Mouse (Mus musculus): ENCODE results near the gene Akt2. TPM values are rescaled to one million over a fixed set of nuclear protein-coding genes. Genes with fewer than 3 reads are reported as not detected.

Gene Akt2
- polyA plus RNA-seq (2017; shearing (Covaris generic)), result 10 to 100 TPM; 43.6 to 48.5 TPM

DNA sequence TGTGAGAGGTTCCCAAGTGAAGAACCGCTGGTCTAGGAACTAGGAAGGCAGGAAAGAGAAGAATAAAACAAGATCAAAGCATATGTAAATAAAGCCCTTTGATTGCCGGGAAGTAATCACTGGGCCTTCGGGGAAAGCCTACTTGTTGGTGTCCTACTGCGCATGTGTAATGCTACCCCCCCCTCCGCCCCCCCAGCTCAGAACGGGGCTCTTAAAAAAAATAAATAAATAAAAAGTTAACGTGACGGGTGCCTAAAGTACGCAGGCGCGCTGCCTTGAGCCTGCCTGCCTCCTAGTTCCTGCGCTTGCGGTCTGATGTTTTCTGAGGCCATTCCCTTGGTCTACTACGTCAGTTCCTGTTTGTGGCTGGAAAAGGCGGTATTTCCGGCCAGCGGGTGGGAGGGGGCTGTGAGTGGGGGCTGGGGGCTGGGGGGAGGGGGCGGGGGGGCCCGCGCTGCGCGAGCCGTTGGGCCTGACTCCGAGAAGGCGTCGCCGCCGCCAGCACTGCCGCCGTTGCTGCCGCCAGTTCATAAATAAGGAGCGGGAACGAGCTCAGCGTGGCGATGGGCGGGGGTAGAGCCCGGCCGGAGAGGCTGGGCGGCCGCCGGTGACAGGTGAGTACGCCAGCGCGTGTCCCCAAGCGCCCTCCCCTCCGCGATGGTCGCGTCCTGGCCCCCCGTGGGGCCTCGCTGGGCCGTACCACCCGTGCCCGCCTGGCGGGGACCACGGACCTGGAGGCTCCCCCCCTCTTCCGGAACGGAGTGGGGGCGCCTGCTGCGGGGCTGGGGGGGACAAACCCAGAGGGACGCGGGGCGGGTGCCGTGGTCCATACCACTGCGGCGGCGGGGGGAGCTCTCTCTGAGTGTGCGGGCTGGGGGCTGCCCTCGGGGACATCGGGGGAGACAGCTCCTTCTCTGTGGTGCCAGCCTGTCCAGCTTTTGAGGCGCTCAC lies at the start of gene Akt2:
TSS of gene Akt2 (plus strand) at position 287 of the 951 bp plus-strand sequence.
- ATAC-seq, result peak; percentile 85

DNA sequence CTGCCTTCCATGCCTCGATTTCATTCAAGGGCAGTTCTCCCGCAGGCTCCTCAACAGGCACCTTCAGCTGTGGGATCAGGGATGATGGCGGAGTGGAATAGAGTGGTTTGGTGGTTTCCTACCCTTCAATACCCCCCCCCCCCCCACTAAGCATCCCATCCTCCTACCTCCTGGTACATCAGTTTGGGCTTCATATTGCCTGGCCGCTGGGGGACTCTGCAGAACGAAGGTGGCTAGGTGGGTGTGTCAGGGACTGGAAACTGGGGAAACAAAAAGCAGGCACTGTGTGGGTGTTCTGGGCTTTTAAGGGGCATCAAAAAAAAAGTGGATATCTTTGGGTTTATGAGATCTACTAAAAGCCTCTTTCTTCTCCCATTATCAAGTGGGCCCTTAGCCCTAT lies 49.4 kb upstream of the Akt2 start:
- ATAC-seq, result no peak

DNA sequence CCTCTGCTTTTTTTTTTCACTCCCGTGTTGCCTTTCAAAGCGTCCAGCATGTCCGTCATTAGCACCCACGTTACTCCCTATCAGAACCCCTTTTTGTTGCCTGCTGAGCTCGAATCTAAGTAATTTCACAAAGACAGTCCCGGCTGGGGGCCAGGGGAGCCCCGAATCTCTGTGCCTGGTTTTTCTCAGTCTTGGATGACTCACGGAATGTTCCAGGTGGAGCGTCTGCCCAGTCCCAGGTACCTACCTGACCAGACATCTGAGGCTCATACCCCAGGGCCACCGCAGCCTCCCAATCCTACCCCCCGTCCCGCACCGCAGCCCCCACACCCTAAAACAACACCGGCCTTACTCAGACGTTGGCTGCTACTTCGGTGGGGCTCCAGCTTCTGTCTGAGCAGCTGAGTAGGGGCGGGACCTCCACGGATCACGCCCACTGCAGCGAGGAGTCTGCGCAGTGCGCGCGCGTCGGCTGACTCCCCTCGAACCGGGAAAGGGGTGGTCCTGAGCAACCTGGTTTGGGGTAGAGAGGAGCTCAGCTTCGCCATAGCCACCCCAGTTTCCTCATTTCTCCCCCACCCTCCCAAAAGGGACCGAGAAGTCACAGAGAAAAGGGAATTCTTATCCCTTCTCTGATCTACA lies 48.8 kb upstream of the Akt2 start:
- ATAC-seq, result peak; percentile 30

DNA sequence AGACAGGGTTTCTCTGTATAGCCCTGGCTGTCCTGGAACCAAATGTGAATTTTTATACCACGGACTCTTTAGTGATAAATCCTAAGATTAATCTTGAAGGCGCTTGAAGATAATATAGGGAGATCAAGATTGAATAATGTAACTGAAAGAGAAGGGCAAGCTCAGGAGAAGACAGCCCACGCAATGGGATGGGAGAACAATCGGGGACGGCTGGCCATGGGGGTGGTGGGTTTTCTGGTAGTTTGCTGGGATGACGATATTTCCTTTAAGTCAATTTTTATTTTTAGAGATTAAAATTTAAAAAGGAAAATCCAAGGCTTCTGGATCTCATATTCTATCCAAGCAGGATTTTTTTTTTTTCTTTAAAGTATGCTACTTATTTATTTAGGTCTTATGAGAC lies 48.3 kb upstream of the Akt2 start:
- no peak for ATAC-seq

DNA sequence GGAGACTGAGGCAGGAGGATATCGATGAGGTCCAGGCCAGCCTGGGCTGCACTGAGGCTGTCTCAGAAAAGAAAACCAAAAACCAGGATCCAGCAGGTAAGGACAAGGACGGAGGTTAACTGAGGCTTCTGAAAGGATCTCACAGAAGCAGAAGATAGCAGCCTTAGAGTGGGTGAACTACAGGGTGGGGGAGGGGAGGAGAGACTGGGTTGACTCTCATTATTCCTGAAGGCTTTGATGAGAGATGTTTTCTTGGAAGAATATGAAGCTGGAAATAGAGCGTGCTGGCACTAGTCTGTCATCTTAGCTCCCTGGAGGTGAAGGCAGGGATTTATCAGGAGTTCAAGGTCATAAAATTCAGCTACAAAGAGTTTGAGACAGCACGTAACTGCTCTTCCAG lies 47.5 kb upstream of the Akt2 start:
- no peak for ATAC-seq

DNA sequence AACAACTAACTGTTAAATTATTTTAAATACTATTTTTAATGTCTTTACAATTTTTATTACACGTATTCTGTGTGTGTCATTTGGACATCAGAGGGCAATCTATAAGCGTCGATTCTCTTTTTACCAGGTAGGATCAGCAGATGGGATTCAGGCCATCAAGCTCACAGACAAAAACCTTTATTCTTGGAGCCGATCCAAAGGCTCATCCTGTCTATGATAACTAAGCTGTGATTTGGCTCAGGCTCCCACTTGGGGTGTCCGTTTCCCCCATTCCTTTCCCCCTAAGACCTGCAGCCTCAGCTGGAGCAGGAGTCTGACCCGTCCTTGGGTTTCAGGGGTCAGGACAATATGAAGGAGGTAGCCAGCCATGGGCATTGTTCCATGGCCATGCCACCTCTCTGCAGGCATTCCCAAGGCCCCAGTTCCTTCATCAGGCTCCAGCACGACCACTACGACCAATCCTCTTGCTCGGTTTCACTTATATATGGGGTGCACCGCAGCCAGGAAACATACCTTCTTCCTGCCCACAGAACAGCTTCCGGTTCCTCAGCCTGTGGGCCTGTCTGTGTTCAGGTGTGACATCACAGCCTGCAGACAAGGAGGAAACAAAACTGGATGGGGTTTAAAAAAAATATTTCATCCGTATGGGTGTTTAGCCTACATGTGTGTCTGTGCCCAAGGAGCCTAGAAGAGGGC lies 46.5 kb upstream of the Akt2 start:
- ATAC-seq, result peak; percentile 85

DNA sequence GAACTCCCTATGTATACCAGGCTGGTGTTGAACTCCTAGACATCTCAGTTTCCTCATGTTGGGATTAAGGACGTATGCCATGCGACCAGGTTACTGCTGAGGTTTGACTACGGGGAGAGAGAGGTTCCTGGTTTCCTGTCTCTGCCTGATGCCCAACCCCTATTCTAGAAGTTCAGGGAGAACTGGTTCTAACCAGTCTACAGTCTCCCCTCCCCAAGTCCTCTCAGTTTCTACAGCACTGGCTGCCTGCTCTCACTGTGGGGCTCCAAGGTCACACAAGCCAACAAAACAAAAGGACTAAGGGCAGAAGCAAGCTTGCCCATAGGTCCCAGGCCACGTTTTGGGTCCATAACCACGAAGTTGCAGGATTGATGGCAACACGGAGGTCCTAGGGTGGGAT lies 41.8 kb upstream of the Akt2 start:
- no peak for ATAC-seq

DNA sequence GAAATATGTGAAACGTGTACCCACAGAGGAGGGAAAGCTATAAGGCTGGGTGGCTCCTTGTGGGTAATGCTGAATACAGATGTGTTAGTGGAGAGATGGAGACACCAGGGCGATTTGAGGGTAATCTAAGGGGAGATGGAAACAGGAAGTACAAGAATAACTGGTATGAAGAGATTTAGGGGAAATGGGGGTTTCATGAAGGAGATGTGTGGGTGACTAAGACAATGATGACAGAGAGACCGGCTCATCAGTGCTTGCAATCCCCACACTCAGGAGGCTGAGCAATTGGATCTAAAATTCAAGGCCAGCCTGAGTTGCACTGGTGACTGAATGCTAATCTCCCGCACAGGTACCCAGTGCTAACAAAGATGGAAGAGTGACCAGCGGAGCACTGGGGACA lies 39.3 kb upstream of the Akt2 start:
- ATAC-seq, result no peak

DNA sequence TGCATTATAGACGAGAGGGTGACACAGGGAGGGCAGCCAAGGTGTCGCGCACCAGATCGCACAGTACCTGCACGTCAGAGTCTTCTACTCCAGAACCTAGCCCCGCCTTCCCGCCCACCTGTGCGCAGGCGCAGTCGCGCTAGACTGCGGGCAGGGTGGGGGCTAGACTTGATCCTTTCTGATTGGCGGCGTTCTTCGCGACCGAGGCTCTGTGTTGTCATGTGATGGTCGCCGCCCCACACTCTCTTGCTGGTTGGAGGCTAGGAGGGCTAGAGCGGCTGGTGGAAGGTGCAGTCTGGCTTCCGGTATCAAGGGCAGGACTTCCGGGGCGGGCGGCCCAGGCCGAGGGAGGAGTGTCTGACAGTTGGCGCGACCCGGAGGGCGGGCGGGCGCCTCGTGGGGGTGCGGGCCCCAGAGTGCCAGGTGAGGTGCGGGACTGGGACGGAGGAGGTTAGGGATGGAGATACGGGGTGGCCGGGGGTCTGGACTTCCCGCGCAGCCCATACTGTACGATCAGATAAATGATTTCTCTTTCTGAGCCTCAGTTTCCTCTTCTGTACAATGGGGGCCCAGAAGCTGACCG lies 38.3 kb upstream of the Akt2 start, which contains the start of the genes Pld3 and 2310022A10Rik:
TSS of gene Pld3 (minus strand) at position 288 of the 583 bp plus-strand sequence.
TSS of gene 2310022A10Rik (plus strand) at position 303 of the 583 bp plus-strand sequence.
- peak; percentile 99 for ATAC-seq

DNA sequence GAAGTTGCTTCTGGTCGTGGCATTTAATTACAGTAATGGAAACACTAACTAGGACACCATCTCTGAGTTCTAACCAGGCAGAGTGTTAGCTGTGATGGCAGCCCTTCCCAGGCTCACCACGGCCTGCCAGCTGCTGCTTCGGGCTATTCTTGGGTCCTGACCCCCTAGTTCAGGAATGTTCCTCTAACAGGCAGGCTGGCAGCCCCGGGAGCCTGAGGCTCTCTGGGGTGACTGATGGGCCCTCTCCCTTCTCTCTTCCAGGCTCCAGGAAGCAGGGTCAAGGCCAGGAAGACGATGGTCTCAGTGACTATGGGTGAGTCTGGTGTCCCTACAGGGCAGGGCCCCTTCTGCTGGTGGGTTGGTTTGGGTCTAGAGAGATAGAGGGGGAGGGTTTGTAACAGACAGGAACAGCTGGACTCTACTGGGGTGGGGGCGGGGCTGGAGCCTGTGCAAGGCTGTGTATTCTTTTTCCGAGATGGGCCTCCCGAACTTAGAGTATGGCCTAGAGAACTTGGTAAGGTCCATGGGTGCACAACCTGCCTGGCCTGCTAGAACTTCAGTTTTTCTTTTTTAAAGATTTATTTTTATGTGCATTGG lies 31.0 kb upstream of the Akt2 start:
- ATAC-seq, result no peak

DNA sequence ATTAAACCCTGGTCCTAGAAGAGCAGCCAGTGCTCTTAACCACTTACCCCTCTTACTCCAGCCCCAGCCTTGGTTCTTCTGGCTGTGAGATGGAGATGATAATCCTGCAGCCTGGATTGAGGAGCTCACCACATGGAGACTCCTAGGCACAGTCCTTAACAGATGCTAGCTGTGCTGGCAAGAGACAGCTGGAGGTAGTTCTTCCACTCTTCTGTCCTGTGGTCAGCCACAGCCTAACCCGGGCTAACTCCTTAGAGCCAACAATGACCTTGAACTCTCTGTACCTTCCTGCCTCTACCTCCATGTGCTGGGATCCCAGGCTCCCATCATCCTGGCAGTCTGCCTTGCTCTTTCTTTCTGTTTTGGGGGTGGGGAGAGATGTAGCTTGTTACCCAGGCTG lies 30.4 kb upstream of the Akt2 start:
- no peak for ATAC-seq

DNA sequence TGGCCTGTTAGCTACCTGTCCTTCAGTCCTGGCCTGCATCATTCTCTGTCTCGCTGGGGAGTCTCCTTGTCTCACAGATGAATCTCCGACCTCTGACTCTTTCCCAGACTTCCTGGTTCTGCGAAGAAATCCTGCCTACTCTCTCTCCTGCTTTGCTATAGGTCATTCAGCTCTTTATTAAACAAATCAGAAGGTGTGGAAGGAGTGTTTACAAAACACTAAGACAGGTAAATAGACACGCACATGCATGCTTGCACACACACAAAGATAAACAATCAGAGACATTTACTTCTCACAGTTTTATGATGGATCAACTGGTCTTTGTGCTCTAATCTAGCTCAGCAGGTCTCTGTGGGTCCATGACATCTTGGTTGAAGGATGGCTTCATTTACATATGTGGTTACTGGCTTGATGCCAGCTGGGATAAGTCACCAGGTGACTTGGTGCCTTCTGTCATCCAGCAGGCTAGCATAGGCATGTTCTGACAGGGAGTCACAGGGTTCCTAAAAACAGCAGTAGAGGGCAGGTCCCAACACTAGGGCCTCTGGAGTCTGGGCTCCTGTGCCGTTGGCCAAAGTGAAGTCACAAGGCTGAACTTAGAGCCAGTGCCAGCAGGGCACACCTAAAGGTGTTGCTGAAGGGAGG lies 21.6 kb upstream of the Akt2 start:
- ATAC-seq, result no peak

DNA sequence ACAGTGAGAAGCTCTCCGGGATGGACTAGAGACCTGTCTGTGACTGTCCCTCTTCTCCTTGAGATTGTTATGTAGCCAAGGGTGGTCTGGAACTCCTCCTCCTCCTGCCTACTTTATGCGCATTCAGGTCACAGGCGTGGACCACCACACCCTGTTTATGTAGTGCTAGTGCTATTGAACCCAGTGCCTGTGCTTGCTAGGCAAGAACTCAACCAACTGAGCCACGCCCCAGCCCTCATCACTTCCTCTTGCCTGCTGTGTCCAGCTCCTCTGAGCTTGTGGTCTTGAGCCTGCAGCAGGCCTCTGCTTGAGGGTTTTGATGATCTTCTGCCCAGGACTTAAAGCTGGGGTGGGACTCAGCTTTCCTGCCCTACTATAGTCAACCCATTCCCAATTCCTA lies 19.2 kb upstream of the Akt2 start:
- no peak for ATAC-seq

DNA sequence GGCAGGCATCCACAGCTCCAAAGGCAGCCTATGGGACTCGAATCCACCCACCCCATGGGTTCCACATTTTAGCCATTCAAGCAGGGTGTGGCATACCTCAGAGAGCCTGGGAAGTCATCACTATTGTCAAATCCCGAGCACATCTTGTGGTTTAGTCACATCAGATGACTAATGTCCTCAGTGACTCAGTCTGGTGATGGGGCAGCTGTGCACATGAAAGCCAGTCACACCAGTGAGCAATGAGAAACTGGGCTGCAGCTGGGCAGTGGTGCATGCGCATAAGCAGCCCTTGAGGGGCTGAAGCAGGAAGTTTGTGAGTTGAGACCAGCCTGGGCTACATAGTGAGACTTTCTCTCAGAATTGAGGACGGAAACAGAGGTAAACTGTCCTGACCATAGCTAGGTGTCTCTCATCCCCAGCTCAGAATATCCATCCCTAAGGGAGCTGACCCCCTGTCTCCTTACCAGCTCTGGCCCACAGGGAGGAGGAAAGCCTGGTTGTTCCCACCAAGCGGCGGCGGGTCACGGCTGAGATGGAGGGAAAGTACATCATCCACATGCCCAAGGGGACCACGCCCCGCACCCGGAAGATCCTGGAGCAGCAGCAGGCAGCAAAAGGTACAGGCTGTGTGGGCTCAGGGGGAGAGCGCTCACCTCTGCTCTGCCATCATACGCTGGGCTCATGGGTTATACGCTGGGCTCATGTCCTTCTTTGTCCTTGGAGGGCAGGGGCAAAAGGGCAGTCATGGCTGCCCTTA lies 17.1 kb upstream of the Akt2 start:
- ATAC-seq, result no peak

DNA sequence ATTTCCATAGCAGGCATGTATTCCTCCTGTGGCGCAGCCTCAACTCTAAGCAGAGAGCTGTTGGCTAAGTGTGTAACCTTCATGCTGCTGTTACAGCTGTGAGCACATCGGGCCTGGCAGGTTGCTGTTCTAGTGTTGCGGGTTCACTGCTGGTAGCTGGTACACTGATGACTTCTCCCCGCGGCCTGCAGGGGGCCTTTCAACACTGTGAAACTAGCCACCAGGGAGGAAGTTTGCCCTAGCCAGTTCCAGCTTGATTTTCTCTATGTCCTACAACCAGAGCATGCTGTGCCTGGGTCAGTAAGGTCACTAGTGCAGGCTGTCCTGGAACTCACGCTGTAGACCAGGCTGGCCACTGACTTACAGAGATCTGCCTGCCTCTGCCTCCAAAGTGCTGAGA lies 14.4 kb upstream of the Akt2 start:
- peak; percentile 63 for ATAC-seq

DNA sequence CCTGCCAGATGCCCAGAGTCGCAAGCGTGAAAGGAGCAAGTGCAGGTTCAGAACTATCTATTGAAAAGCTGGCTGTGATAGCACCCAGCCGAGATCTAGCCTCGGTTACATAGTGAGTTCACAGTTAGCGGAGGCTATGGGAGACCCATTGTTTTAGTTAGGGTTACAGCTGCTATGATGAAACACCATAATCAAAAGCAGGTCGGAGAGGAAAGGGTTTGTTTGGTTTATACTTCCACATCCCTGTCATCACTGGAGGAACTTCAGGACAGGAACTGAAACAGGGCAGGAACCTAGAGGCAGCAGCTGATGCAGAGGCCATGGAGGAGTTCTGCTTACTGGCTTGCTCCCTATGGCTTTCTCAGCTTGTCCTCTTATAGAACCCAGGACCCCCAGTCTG lies 13.8 kb upstream of the Akt2 start:
- no peak for ATAC-seq

DNA sequence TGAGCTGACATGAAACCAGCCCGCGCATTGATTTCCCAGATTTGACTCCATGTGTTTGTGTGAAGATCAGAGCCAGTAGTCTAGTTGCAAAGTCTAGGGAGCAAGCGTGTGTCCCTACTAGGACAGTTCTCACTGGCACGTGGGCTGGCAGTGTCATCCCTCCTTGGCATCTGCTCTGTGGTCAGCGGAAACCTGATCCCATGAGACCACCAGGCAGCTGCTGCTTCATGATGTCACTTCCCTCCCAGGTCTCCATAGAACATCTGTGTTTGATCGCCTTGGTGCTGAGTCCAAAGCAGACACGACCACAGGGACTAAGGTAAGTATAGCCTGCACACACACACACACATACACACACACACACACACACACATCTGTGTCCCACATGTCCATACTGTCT lies 12.9 kb upstream of the Akt2 start:
- no peak for ATAC-seq

DNA sequence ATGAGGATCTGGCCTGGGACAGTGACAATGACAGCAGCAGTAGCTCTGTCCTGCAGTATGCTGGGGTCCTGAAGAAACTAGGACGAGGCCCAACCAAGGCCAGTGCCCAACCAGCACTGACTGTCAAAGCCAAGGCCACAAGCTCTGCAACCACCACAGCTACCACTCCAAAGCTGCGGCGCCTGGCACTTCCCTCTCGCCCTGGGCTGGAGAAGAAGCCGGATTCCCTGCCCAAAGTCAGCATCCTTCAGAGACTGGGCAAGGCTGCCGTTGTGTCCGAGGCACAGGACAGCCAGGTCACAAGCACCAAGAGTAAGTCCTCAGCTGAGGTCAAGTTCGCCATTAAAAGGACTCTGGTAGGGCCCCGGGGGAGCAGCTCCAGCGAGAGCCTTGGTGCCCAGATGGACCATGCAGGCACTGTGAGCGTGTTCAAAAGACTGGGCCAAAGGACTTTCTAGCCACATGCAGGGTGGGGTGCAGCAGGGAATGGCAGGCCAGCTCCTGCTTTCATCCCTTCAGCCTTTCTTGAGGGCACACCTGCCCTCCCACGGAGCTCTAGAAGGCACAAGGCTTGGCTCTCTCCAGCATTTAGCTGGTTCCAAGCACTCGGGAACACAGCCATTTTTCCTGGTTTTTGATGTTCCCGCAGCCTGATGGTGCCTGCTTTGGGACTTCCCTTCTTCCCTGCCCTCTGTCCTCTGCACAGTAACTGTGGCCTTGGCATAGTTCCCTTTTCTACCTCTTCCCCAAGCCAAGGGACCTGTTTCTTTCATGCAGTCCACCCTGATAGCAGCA lies 10.8 kb upstream of the Akt2 start:
- ATAC-seq, result no peak

DNA sequence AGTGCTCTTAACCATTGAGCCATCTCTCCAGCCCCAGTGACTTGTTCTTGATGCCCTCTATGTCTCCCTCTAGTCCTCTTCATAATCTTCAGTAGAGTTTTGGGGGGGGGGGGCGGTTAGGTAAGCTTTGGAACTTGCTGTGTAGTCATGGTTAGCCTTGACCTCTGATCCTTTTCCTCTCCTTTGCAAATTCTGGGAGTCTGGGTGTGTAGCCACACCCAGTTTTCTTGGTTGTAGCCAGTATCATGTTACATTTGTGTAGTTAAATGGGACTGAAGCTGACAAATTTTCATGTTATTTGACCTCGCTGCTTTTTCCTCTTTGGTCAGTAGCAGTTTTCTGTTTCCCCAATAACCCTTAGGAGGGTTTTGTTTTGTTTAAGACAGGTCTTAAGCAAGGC lies 4.5 kb upstream of the Akt2 start:
- no peak for ATAC-seq

DNA sequence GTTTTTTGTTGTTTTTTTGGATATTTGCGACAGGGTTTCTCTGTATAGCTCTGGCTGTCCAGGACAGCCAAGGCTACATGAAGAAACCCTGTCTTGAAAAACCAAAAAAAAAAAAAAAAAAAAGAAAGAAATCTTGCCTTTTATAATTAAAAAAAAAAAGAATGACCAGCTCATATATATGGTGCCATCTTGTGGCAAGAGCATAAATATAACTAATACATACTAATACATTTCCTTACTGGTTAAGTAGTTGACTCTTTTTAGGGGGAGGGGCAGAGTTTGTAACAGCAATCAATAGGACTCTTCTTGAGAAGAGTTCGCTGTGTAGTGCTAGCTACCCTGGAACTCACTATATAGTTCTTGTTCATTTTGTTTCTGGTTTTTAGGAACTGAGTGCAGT lies 3.6 kb upstream of the Akt2 start:
- no peak for ATAC-seq

Data from activated CD4-positive, CD25-positive, alpha-beta regulatory T cell, adult 4 months (primary cell).